Mouse (Mus musculus): ENCODE results near the gene Spsb1. TPM values are rescaled to one million over a fixed set of nuclear protein-coding genes. Genes with fewer than 3 reads are reported as not detected.

Gene Spsb1
- polyA plus RNA-seq, 1 experiment from 2014 or later: 4.0 TPM

DNA sequence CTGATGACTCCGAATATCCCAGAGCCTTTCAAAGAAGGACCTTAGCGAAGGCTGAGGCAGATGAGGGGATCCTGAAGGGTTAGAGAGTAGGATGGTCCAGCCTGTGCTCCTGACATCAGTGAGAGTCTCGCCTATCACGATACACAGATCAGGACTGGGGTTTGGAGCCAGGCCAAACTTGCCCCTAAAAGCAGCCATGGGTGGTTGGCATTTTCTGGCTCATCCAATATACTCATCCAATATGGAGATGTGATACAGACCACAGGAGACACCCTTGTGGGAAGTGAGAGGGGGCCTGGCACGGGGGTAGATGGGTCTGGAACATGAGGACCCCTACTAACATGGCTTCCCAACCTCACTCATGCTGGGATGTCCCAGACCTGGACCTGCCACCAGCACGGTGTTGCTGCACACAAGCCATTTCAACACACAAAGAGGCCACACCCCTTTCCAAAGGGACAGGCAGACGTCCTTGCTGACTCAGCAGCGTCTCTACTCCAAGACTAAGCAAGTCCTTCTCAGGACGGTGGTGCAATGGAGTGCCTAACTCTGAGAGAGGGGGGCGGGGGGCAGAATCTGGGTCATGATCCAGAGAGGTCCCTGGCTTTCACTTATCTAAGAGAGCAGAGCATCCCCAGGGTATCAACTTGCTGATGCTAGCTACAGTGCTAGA, 49.4 kb downstream of the Spsb1 start:
- Histone ChIP-seq H3K9ac (replicated peaks) (no peak overlapping the region), H3K27me3 (no peaks in the 10 kb centered on the region), H3K4me2 (replicated peaks) (no peak overlapping the region), H3K27ac (no peak overlapping the region), H3K4me1 (replicated peaks) (peaks cover 2% of the 10 kb centered on the region), H3K36me3 (no peaks in the 10 kb centered on the region), H3K4me3 (replicated peaks) (no peak overlapping the region), H3K9me3 (no peaks in the 10 kb centered on the region)
- ATAC-seq: no peak
- 90% methylated on average over 10 of the region's 10 CpGs for WGBS

DNA sequence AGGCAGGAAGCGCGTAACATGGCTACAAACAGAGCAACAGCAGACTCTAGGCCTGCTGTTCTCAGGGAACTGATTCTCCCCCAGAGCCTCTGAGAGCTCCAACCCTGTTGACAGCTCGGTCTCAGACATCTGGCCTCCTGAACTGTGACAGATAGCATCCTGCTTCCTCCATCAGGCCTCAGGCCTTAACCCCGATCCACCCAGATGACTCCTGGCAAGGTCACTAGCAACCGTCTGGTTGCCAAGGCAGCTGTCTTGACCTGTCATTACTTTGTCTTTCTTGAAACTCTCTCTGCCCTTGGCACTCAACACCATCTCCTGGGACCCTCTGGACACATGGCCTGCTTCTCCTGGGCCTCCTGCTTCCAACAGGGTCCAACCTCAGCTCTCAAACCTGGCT, 51.8 kb downstream of the Spsb1 start:
- Histone ChIP-seq H3K9me3 (no peaks in the 10 kb centered on the region), H3K4me3 (replicated peaks) (no peak overlapping the region), H3K27ac (no peak overlapping the region), H3K27me3 (no peaks in the 10 kb centered on the region), H3K4me2 (replicated peaks) (no peak overlapping the region), H3K9ac (replicated peaks) (no peak overlapping the region), H3K4me1 (replicated peaks) (no peaks in the 10 kb centered on the region), H3K36me3 (no peaks in the 10 kb centered on the region)
- no peak for ATAC-seq
- 78% methylated on average over 5 of the region's 5 CpGs for WGBS

DNA sequence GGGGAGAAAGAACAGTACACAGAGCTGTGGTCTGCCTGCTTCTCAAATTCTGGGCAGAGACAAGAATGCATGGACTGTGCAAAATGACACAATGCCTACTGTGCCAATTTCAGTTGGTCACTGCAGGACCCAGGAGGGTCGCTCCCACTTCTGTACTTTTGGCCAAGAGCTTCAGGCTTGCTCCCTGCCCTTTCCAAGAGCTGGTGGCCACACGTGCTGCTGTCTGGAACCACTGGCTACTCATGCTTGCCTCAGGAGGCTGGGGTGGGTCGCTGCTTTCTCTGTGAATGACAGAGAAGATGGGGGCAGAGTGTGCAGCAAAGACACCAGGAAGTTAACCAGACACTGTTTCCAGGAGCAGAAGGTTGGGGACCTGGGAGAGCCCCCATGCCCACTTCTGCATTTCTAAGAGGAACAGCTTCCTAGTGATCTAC, 53.5 kb downstream of the Spsb1 start:
- no peak overlapping the region for H3K4me3 ChIP-seq (replicated peaks)
- no peak overlapping the region for H3K9ac ChIP-seq (replicated peaks)
- H3K27me3 ChIP-seq: no peaks in the 10 kb centered on the region
- H3K27ac ChIP-seq: no peak overlapping the region
- no peak for ATAC-seq
- no peaks in the 10 kb centered on the region for H3K9me3 ChIP-seq
- H3K4me2 ChIP-seq (replicated peaks): no peak overlapping the region
- WGBS: 73% methylated on average over 3 of the region's 3 CpGs
- H3K36me3 ChIP-seq: no peaks in the 10 kb centered on the region
- no peaks in the 10 kb centered on the region for H3K4me1 ChIP-seq (replicated peaks)

DNA sequence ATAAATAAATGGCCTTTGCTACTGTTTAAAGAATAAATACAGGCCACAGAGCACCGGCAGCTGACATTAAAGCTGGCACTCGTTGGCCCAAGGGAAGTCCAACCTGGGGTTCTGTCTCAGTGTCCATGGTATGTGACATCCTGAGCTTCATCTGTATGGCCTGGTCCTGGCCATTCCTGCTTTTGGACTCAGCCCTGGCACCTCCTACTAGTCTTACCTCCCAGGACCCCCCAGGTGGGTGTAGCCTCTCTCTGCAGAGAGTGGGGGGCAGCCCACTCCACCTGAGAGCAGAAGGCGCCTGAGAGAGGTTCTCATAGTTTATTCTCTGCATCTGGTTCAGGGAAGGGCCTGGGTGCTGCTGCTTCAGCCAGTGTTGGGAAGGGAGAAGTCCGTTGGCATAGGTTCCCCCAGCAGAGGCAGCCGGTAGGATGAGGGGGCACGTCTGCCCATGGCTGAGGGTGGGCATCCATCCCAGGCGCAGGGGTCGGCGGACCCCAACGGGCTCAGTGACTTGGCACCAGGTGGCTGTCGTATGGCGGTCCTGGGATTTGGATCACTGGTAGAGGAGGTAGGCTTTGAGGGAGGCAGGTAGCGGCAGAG, 57.1 kb downstream of the Spsb1 start:
- H3K9ac ChIP-seq (replicated peaks): no peak overlapping the region
- no peak overlapping the region for H3K27ac ChIP-seq
- peaks cover 23% of the 10 kb centered on the region for H3K4me1 ChIP-seq (replicated peaks)
- H3K36me3 ChIP-seq: no peaks in the 10 kb centered on the region
- no peak for ATAC-seq
- H3K4me2 ChIP-seq (replicated peaks): no peak overlapping the region
- 91% methylated on average over 13 of the region's 13 CpGs for WGBS
- H3K9me3 ChIP-seq: no peaks in the 10 kb centered on the region
- H3K27me3 ChIP-seq: no peaks in the 10 kb centered on the region
- H3K4me3 ChIP-seq (replicated peaks): no peak overlapping the region

DNA sequence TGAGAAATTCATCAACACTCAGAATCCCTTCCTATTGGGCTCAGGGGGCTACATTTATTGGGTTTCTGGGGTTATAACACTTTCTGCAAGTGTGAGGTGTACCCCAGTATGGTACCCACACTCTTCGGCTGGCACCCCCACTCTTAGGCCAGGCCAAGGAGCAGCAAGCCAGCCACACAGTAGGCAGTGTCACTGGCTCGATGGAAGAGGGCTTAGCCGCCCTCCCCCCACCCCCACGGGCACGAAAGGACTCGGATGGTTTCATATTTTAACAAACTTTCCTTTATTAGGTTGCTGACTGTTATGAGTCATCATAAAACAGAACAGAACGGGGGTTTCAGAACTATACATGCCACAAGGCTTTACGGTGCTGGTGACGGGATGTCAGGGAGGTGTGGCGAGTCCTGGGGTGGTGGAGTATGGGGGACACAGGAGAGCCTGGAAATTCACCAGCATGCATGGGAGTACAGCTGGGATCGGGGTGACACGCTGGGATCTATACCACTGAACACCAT, 58.8 kb downstream of the Spsb1 start:
- no peaks in the 10 kb centered on the region for H3K36me3 ChIP-seq
- ATAC-seq: no peak
- H3K9me3 ChIP-seq: no peaks in the 10 kb centered on the region
- H3K4me3 ChIP-seq (replicated peaks): no peak overlapping the region
- H3K4me1 ChIP-seq (replicated peaks): peaks cover 23% of the 10 kb centered on the region
- no peak overlapping the region for H3K4me2 ChIP-seq (replicated peaks)
- no peaks in the 10 kb centered on the region for H3K27me3 ChIP-seq
- H3K9ac ChIP-seq (replicated peaks): no peak overlapping the region
- WGBS: 78% methylated on average over 12 of the region's 12 CpGs
- H3K27ac ChIP-seq: no peak overlapping the region

DNA sequence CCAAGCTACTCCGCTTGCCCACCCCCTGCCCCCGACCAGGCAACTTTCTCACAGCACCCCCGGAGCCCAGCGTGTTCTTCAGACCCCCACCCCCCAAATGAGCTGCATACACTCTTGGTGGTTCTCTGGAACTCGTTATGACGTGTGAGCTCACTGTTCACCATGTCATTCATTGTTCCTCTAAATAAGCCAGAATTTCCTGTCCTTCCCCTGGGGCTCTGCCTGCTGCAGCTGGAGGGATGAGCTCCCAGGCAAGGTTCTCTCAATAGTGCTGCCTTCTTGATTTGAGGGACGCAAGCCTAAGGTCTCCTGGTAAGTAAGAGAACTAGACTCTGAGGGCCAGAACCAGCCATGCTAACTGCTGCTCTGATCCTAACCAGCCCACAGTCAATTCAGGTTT, 59.6 kb downstream of the Spsb1 start:
- ATAC-seq: no peak
- H3K36me3 ChIP-seq: no peaks in the 10 kb centered on the region
- no peak overlapping the region for H3K4me2 ChIP-seq (replicated peaks)
- no peaks in the 10 kb centered on the region for H3K27me3 ChIP-seq
- H3K9ac ChIP-seq (replicated peaks): no peak overlapping the region
- no peaks in the 10 kb centered on the region for H3K9me3 ChIP-seq
- WGBS: 70% methylated on average over 7 of the region's 7 CpGs
- H3K4me1 ChIP-seq (replicated peaks): peaks cover 23% of the 10 kb centered on the region
- H3K4me3 ChIP-seq (replicated peaks): no peak overlapping the region
- no peak overlapping the region for H3K27ac ChIP-seq

DNA sequence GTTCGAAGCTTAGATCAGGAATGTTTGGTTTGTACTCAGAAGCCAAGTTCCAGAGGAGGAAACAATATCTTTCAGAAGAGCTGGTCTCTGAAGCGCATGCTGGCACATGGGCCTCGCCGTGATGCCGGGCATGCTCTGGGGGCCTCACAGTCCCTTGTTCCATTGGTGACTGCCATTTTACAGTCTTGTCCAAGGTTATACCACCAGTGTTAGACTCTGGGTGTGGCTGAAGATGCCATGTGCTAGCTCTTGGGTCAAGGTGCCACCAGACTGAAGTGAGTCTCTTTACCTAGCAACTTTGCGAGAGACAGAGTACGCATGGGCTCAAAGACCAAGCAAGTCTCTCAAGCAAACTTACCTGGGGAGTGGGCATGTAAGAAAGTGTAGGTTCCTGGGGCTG, 60.5 kb downstream of the Spsb1 start:
- 96% methylated on average over 7 of the region's 7 CpGs for WGBS
- ATAC-seq: no peak

DNA sequence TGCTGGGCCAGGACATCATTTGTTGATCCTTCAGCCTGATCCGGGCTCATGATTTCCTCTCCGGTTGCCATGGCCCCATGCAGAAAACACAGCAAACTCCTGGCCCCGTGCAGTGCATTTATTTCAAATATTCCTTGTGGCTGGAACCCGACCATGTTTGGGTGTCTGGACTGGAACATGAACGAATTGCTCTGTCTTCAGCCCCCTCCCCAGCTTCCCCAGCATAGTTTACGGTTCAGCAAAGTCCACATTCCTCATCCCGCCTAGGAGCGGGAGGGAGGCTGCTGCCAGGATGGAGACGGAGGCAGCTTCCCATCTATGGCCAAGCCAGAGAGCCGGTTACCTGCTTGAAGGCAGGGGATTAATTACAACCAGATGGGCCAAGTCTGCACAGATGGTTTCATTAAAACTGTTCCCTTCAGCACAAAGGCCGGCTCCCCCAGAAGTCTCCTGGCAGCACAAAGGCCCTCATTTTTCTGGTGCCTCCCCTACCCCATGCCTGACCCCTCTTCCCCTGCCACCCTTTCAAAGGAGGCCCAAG, 61.2 kb downstream of the Spsb1 start:
- H3K4me2 ChIP-seq (replicated peaks): no peak overlapping the region
- H3K36me3 ChIP-seq: no peaks in the 10 kb centered on the region
- no peak overlapping the region for H3K4me3 ChIP-seq (replicated peaks)
- H3K9ac ChIP-seq (replicated peaks): no peak overlapping the region
- H3K9me3 ChIP-seq: no peaks in the 10 kb centered on the region
- peak; percentile 68 for ATAC-seq
- H3K27me3 ChIP-seq: no peaks in the 10 kb centered on the region
- WGBS: 44% methylated on average over 11 of the region's 11 CpGs
- H3K27ac ChIP-seq: peak overlapping the region; percentile 39
- peaks cover 29% of the 10 kb centered on the region for H3K4me1 ChIP-seq (replicated peaks)

More for the DNA sequence above, 60.5 kb downstream of the Spsb1 start:
- Histone ChIP-seq H3K4me1 (replicated peaks) (peaks cover 29% of the 10 kb centered on the region), H3K9ac (replicated peaks) (no peak overlapping the region), H3K9me3 (no peaks in the 10 kb centered on the region), H3K27me3 (no peaks in the 10 kb centered on the region), H3K36me3 (no peaks in the 10 kb centered on the region), H3K27ac (peak overlapping the region; percentile 39; the same call in 1 of the 2 replicates), H3K4me3 (replicated peaks) (no peak overlapping the region), H3K4me2 (replicated peaks) (no peak overlapping the region)

DNA sequence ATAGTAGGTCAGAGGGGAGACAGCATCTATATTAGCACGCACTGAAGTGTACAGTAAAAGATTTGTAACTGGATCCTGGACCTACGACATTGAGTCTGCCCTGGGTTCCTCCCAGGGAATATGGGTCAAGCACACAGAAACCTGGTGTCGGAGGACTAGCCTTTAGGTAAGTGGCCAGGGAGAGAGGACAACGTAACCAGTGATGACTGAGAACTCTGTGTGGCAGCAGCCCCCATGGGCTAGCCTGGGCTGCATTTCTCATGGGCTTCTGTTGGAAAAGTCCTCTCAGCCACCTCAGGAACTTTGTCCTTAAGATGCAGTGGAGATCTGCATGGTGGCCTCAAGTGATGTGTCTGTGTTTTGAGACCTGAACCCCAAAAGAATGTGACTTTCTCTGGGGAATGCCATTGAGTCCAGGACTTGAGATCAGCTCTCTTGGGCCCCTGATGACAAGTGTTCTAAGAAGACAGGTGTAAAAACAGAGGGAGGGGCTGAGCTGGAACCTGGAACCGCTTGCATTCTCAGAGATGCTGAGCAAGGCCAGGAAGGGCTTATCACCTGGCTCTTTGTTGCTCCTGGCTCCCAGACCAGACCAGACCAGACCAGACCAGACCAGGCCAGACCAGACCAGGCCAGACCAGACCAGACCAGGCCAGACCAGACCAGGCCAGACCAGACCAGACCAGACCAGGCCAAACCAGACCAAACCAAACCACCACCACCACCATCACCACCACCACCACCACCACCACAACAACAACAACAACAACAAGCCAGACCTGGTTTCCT, 63.5 kb downstream of the Spsb1 start:
- ATAC-seq: no peak
- Histone ChIP-seq H3K36me3 (no peaks in the 10 kb centered on the region), H3K4me3 (replicated peaks) (no peak overlapping the region), H3K27ac (no peak overlapping the region), H3K9ac (replicated peaks) (no peak overlapping the region), H3K4me2 (replicated peaks) (no peak overlapping the region), H3K9me3 (no peaks in the 10 kb centered on the region), H3K27me3 (no peaks in the 10 kb centered on the region), H3K4me1 (replicated peaks) (peaks cover 29% of the 10 kb centered on the region)
- 95% methylated on average over 5 of the region's 5 CpGs for whole genome bisulfite sequencing

DNA sequence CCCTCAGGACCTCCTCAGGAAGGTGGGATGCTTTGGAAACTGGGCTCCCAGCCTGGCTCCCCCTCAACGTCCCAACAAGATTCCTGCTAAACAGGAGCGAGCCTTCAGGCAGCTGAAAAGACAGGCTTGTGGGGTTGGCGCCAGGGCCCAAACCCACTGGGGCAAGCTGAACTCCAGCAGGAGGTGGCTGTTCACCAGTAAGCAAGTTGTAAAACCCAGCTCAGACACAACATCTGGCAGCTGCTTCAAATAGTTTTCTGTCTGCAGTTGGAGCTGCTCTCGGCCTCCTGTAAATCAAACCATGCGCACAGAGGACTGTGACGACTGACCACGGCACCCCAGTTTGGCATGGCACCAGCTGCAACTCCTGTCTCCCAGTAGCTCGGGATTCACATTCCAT, 64.3 kb downstream of the Spsb1 start:
- Histone ChIP-seq H3K4me2 (replicated peaks) (no peak overlapping the region), H3K27ac (no peak overlapping the region), H3K36me3 (no peaks in the 10 kb centered on the region), H3K27me3 (no peaks in the 10 kb centered on the region), H3K9me3 (no peaks in the 10 kb centered on the region), H3K9ac (replicated peaks) (no peak overlapping the region), H3K4me1 (replicated peaks) (peaks cover 24% of the 10 kb centered on the region), H3K4me3 (replicated peaks) (no peak overlapping the region)
- WGBS: 84% methylated on average over 8 of the region's 8 CpGs
- ATAC-seq: no peak

DNA sequence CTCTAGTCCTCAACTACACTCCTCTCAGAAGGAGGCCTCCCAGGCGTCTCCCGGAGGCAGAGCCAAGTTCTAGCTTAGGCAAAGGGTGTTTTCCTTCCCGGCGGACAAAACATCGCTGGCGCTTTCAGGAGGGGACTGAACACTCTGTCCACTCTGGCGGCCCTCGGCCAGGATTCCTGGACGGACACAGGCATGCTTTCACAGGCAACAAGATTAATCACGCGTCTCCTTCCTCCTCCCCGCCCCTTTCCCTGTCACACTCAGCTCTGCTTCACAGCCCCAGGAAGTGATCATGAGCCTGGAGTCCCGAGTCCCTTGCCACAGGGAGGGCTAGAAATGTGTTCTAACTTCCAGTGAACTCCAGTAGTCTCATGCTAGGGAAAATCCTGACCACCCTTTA, 65.0 kb downstream of the Spsb1 start:
- ATAC-seq: no peak
- Histone ChIP-seq H3K9ac (replicated peaks) (no peak overlapping the region), H3K27ac (no peak overlapping the region), H3K27me3 (no peaks in the 10 kb centered on the region), H3K9me3 (no peaks in the 10 kb centered on the region), H3K4me3 (replicated peaks) (no peak overlapping the region), H3K4me2 (replicated peaks) (no peak overlapping the region), H3K4me1 (replicated peaks) (peaks cover 19% of the 10 kb centered on the region), H3K36me3 (no peaks in the 10 kb centered on the region)
- 42% methylated on average over 13 of the region's 13 CpGs for WGBS

All from midbrain, embryonic 13.5 days (tissue).